ENCODE assay signal across 17 mouse cellular contexts in the genomic region with DNA sequence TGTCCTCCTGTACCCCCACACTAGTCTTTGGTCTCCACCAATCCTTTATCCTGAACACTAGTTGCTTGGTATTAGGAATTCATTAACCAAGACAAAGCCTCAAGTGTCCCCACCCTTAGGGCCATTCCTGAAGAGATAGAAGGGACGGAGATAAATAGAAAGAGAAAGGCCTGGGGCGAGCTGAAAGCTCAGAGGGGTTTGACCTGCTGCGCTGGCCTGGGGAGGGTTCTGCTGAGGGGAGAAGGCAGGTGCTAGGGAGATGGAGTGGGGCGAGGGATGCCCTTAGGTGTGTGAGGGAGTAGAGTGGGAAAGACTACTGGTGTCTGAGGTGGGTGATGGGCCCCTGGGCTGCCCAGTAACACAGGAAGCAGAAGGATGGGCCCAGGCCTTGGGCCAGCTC. TPM values are rescaled to one million over a fixed set of nuclear protein-coding genes. Genes with fewer than 3 reads are reported as not detected.
DNase-seq lines count a peak whose midpoint lies in the region; ATAC-seq and TF ChIP-seq lines count a peak whose summit lies in the region.
"Had no signal": no experiment of that assay in that cellular context is flagged by ENCODE, and none has a peak within 500 bp of the region (broad histone marks: within the 10 kb centered on the region; RNA-seq: fewer than 3 reads in every experiment).

No protein-coding gene starts in this region.

- H3K36me3 ChIP-seq in kidney, postnatal 0 days (ENCODE audit: insufficient read depth, low read length), result 0 out of 2 replicates have a peak, but pooled peaks cover 2% of the 10 kb centered on the region
- H3K36me3 ChIP-seq in kidney, adult 2 months (ENCODE audit: control insufficient read depth, insufficient read depth, low read length), result no peaks in the 10 kb centered on the region
- peaks cover 3% of the 10 kb centered on the region for H3K36me3 ChIP-seq in neural tube, embryonic 11.5 days (ENCODE audit: control insufficient read depth, insufficient read depth, low read length)
- H3K36me3 ChIP-seq in embryonic facial prominence, embryonic 13.5 days, result peaks cover 29% of the 10 kb centered on the region
- no peaks in the 10 kb centered on the region for H3K36me3 ChIP-seq in stomach, postnatal 0 days (ENCODE audit: control insufficient read depth, insufficient read depth, low read length)

- no peak for DNase-seq in kidney, postnatal 0 days (ENCODE audit: low spot score)
- no peak for DNase-seq in kidney, adult 2 months
- DNase-seq in neural tube, embryonic 11.5 days (ENCODE audit: low spot score), result no peak
- no peak for DNase-seq in neural tube, embryonic 10.5 days (ENCODE audit: extremely low spot score, low spot score)
- no peak for DNase-seq in stomach, postnatal 0 days (ENCODE audit: low spot score)
- no peak for DNase-seq in right cerebral cortex, postnatal 10 days (ENCODE audit: low spot score in 2 of 2)
- DNase-seq: adrenal gland, postnatal 10 days; cerebellum, adult 11 months; cerebellum, postnatal 25 days; gastrocnemius, postnatal 10 days; kidney, adult 8-10 months; right cerebral cortex, postnatal 14 days had no signal

- H3K27me3 ChIP-seq in kidney, postnatal 0 days (ENCODE audit: insufficient read depth, low read length), result no peaks in the 10 kb centered on the region
- H3K27me3 ChIP-seq in kidney, adult 2 months (replicated peaks; ENCODE audit: control insufficient read depth, insufficient read depth, low read length), result no peaks in the 10 kb centered on the region
- H3K27me3 ChIP-seq in neural tube, embryonic 11.5 days (ENCODE audit: control insufficient read depth, insufficient read depth, low read length), result no peaks in the 10 kb centered on the region
- H3K27me3 ChIP-seq in embryonic facial prominence, embryonic 13.5 days, result no peaks in the 10 kb centered on the region
- H3K27me3 ChIP-seq in stomach, postnatal 0 days (ENCODE audit: control insufficient read depth, insufficient read depth, low read length), result no peaks in the 10 kb centered on the region
- H3K27me3 ChIP-seq: hindbrain, embryonic 12.5 days; midbrain, embryonic 15.5 days had no signal

- TF ChIP-seq CTCF in kidney, postnatal 0 days (IDR thresholded peaks at IDR 0.05; ENCODE audit: low read depth), result no peak
- TF ChIP-seq CTCF in kidney, adult 2 months (conservative IDR thresholded peaks at IDR 0.05; ENCODE audit: insufficient read depth, insufficient read length, low read depth, low read length), result no peak
- TF ChIP-seq CTCF in stomach, postnatal 0 days (IDR thresholded peaks at IDR 0.05; ENCODE audit: low read depth), result no peak

- no peak overlapping the region for H3K9ac ChIP-seq in kidney, postnatal 0 days (ENCODE audit: low read depth, low read length)
- peak overlapping the region; percentile 22; the same call in 1 of the 2 replicates for H3K9ac ChIP-seq in neural tube, embryonic 11.5 days (ENCODE audit: low read length)
- H3K9ac ChIP-seq in embryonic facial prominence, embryonic 13.5 days, result no peak overlapping the region
- H3K9ac ChIP-seq in stomach, postnatal 0 days (ENCODE audit: low read length), result no peak overlapping the region
- H3K9ac ChIP-seq: hindbrain, embryonic 12.5 days; midbrain, embryonic 15.5 days had no signal

- peaks cover 18% of the 10 kb centered on the region for H3K4me1 ChIP-seq in kidney, postnatal 0 days (replicated peaks; ENCODE audit: insufficient read depth, low read length)
- peaks cover 31% of the 10 kb centered on the region for H3K4me1 ChIP-seq in kidney, adult 2 months (ENCODE audit: control insufficient read depth, insufficient read depth, low read length)
- no peaks in the 10 kb centered on the region for H3K4me1 ChIP-seq in neural tube, embryonic 11.5 days (ENCODE audit: control insufficient read depth, insufficient read depth, low read length)
- H3K4me1 ChIP-seq in embryonic facial prominence, embryonic 13.5 days, result no peaks in the 10 kb centered on the region
- H3K4me1 ChIP-seq in stomach, postnatal 0 days (replicated peaks; ENCODE audit: control insufficient read depth, insufficient read depth), result peaks cover 6% of the 10 kb centered on the region; the same call in 1 of the 2 replicates
- H3K4me1 ChIP-seq: hindbrain, embryonic 12.5 days; midbrain, embryonic 15.5 days had no signal

- no peaks in the 10 kb centered on the region for H3K9me3 ChIP-seq in kidney, postnatal 0 days (replicated peaks; ENCODE audit: low read length)
- no peaks in the 10 kb centered on the region for H3K9me3 ChIP-seq in neural tube, embryonic 11.5 days (ENCODE audit: control insufficient read depth, low read length)
- H3K9me3 ChIP-seq in embryonic facial prominence, embryonic 13.5 days, result no peaks in the 10 kb centered on the region
- H3K9me3 ChIP-seq in stomach, postnatal 0 days (ENCODE audit: control insufficient read depth, low read length), result no peaks in the 10 kb centered on the region
- H3K9me3 ChIP-seq: hindbrain, embryonic 12.5 days; megakaryocyte, embryonic 14.5 days; midbrain, embryonic 15.5 days had no signal

- no peak overlapping the region for H3K4me3 ChIP-seq in kidney, postnatal 0 days (replicated peaks; ENCODE audit: low read depth, low read length)
- no peak overlapping the region for H3K4me3 ChIP-seq in kidney, adult 2 months (ENCODE audit: insufficient read depth, low read depth, low read length)
- H3K4me3 ChIP-seq in neural tube, embryonic 11.5 days (ENCODE audit: low read depth, low read length), result no peak overlapping the region
- no peak overlapping the region for H3K4me3 ChIP-seq in embryonic facial prominence, embryonic 13.5 days
- no peak overlapping the region for H3K4me3 ChIP-seq in stomach, postnatal 0 days (ENCODE audit: low read depth, low read length)
- H3K4me3 ChIP-seq: hindbrain, embryonic 12.5 days; midbrain, embryonic 15.5 days had no signal

- TF ChIP-seq POLR2A in kidney, adult 2 months (IDR thresholded peaks at IDR 0.05; ENCODE audit: low read depth, low read length), result no peak

- 0 out of 2 replicates have a peak overlapping the region, but pooled peaks have one; percentile 48 for H3K27ac ChIP-seq in kidney, postnatal 0 days
- H3K27ac ChIP-seq in kidney, adult 2 months (ENCODE audit: insufficient read depth, low read depth, low read length), result no peak overlapping the region
- H3K27ac ChIP-seq in neural tube, embryonic 11.5 days (ENCODE audit: low read depth, low read length), result no peak overlapping the region
- peak overlapping the region; percentile 29 for H3K27ac ChIP-seq in embryonic facial prominence, embryonic 13.5 days
- H3K27ac ChIP-seq in stomach, postnatal 0 days (replicated peaks), result peak overlapping the region; percentile 76
- H3K27ac ChIP-seq: hindbrain, embryonic 12.5 days; midbrain, embryonic 15.5 days had no signal

- TF ChIP-seq EP300 in stomach, postnatal 0 days (optimal IDR thresholded peaks at IDR 0.05), result no peak

- no peak overlapping the region for H3K4me2 ChIP-seq in kidney, postnatal 0 days (ENCODE audit: low read length)
- no peak overlapping the region for H3K4me2 ChIP-seq in neural tube, embryonic 11.5 days (ENCODE audit: low read depth)
- no peak overlapping the region for H3K4me2 ChIP-seq in embryonic facial prominence, embryonic 13.5 days
- H3K4me2 ChIP-seq in stomach, postnatal 0 days (replicated peaks; ENCODE audit: low read depth), result no peak overlapping the region
- H3K4me2 ChIP-seq: hindbrain, embryonic 12.5 days; midbrain, embryonic 15.5 days had no signal

- ATAC-seq in kidney, postnatal 0 days (replicated peaks; ENCODE audit: low FRiP score, low read depth), result no peak
- ATAC-seq in neural tube, embryonic 11.5 days (ENCODE audit: insufficient read depth, low FRiP score, low TSS enrichment), result no peak
- no peak for ATAC-seq in embryonic facial prominence, embryonic 13.5 days (ENCODE audit: insufficient number of reproducible peaks, insufficient read depth, low FRiP score, low TSS enrichment, low read depth)
- ATAC-seq in stomach, postnatal 0 days (ENCODE audit: low FRiP score, low TSS enrichment), result no peak
- ATAC-seq in frontal cortex, adult (ENCODE audit: low TSS enrichment), result no peak
- ATAC-seq: midbrain, embryonic 15.5 days had no signal

- WGBS in kidney, postnatal 0 days, result 80% methylated on average over 4 of the region's 4 CpGs
- 80% methylated on average over 4 of the region's 4 CpGs for WGBS in kidney, adult 2 months
- 70% methylated on average over 4 of the region's 4 CpGs for WGBS in neural tube, embryonic 11.5 days
- 58% methylated on average over 4 of the region's 4 CpGs for WGBS in embryonic facial prominence, embryonic 13.5 days
- 73% methylated on average over 4 of the region's 4 CpGs for WGBS in stomach, postnatal 0 days

RNA-seq across cellular contexts. Expression of a gene that starts 29.4 kb away (rescaled TPM):
- 19.8 and 19.9 TPM in 2 replicates for polyA plus RNA-seq in kidney, postnatal 0 days (2015; fragmentation: Nextera tagmentation; extraction: Ambion mirVana)
- 936 and 1,244 TPM in 2 replicates for polyA plus RNA-seq in kidney, adult 2 months (2012; rRNA removed)
- 108 and 125 TPM in 2 replicates for polyA plus RNA-seq in neural tube, embryonic 11.5 days (2014; fragmentation: Nextera tagmentation; extraction: Ambion mirVana)
- 49.3 and 52.2 TPM in 2 replicates for polyA plus RNA-seq in embryonic facial prominence, embryonic 13.5 days (2015; fragmentation: Nextera tagmentation; extraction: Ambion mirVana)
- 16.0 and 19.7 TPM in 2 replicates for polyA plus RNA-seq in stomach, postnatal 0 days (2015; fragmentation: Nextera tagmentation; extraction: Ambion mirVana)

RNA-seq across cellular contexts. Expression of a gene that starts 57.6 kb away (rescaled TPM):
- polyA plus RNA-seq in kidney, postnatal 0 days (2015; fragmentation: Nextera tagmentation; extraction: Ambion mirVana), result 66.0 and 73.0 TPM in 2 replicates
- polyA plus RNA-seq in kidney, adult 2 months (2012; rRNA removed), result 42.3 and 42.6 TPM in 2 replicates
- 83.4 and 84.7 TPM in 2 replicates for polyA plus RNA-seq in neural tube, embryonic 11.5 days (2014; fragmentation: Nextera tagmentation; extraction: Ambion mirVana)
- polyA plus RNA-seq in embryonic facial prominence, embryonic 13.5 days (2015; fragmentation: Nextera tagmentation; extraction: Ambion mirVana), result 53.7 and 61.0 TPM in 2 replicates
- 39.8 and 42.4 TPM in 2 replicates for polyA plus RNA-seq in stomach, postnatal 0 days (2015; fragmentation: Nextera tagmentation; extraction: Ambion mirVana)

Comparison
In these comparisons a context has a peak if more than half of its experiments do, and no peak if none do; other contexts are left out.
1. H3K27ac ChIP-seq: peak in kidney, postnatal 0 days (single experiment), embryonic facial prominence, embryonic 13.5 days (single experiment) and stomach, postnatal 0 days (single experiment); none in kidney, adult 2 months (single experiment) and neural tube, embryonic 11.5 days (single experiment).